Mouse (Mus musculus) kidney, embryonic 16.5 days (tissue): ENCODE data around the gene Krt8. TPM values are rescaled to one million over a fixed set of nuclear protein-coding genes. Genes with fewer than 3 reads are reported as not detected.

Source experiments
- ATAC-seq: fragments of 200-750 bp; cut with Nextera tagmentation; 2 replicates; pipeline ENCODE4 v1.8.0; 2017; ENCODE audit warnings: moderate TSS enrichment; ENCODE audit not compliant: low FRiP score, low TSS enrichment
- H3K27ac ChIP-seq: fragments of 300-500 bp; sonication (generic); 2 replicates; pipeline ENCODE4 v1.5.1; 2014; ENCODE audit warnings: low read length
- H3K27me3 ChIP-seq: fragments of 300-500 bp; sonication (generic); 2 replicates; pipeline ENCODE4 v1.6.1; 2014; ENCODE audit warnings: low read length, control low read depth, mixed read lengths; ENCODE audit not compliant: insufficient read depth
- H3K36me3 ChIP-seq: fragments of 300-500 bp; sonication (generic); 2 replicates; pipeline ENCODE4 v1.6.1; 2014; ENCODE audit warnings: low read length, control low read depth, mixed read lengths; ENCODE audit not compliant: insufficient read depth
- H3K4me1 ChIP-seq: fragments of 300-500 bp; sonication (generic); 2 replicates; pipeline ENCODE4 v1.6.1; 2014; ENCODE audit warnings: low read length, control low read depth, mixed read lengths; ENCODE audit not compliant: insufficient read depth
- H3K4me2 ChIP-seq: fragments of 300-500 bp; sonication (generic); replicated peaks from 2 replicates; pipeline ENCODE4 v1.6.1; 2014; ENCODE audit warnings: low read depth, low read length
- H3K4me3 ChIP-seq: fragments of 300-500 bp; sonication (generic); 2 replicates; pipeline ENCODE4 v1.5.1; 2014; ENCODE audit warnings: mild to moderate bottlenecking, low read length
- H3K9ac ChIP-seq: fragments of 300-500 bp; sonication (generic); replicated peaks from 2 replicates; pipeline ENCODE4 v1.6.1; 2014; ENCODE audit warnings: low read length
- H3K9me3 ChIP-seq: fragments of 300-500 bp; sonication (generic); 2 replicates; pipeline ENCODE4 v1.6.1; 2016; ENCODE audit warnings: low read length, control low read depth
- WGBS: fragments of 180-500 bp; shearing (Covaris S2); extraction: QIAGEN DNeasy Blood & Tissue Kit; methylation state at CpG from one replicate; pipeline ENCODE4 v1.1.7; 2014; 5-methylcytosine and 5-hydroxymethylcytosine counted together
- polyA plus RNA-seq: library from polyadenylated mRNA; unstranded; fragments of >200 nt; fragmentation: Nextera tagmentation; extraction: Ambion mirVana; gene quantifications from 2 replicates; pipeline ENCODE4 v1.2.1, GENCODE M21; 2015

Krt8 gene
- polyA plus RNA-seq = 267 and 282 TPM in 2 replicates

- Histone ChIP-seq H3K36me3 (no peaks in the 10 kb centered on the region), H3K4me1 (peaks cover 9% of the 10 kb centered on the region), H3K27ac (peak within 1 kb of the TSS; percentile 70), H3K9ac (peak within 1 kb of the TSS; percentile 65), H3K9me3 (no peaks in the 10 kb centered on the region), H3K4me3 (peak within 1 kb of the TSS; percentile 53), H3K4me2 (peak within 1 kb of the TSS; percentile 61), H3K27me3 (peaks cover 31% of the 10 kb centered on the region)
- 20% methylated on average over 10 of the region's 11 CpGs for WGBS
- ATAC-seq = peak; percentile 66
Observed at GRCm38 (mm10) chr15:102004189-102004588, at the start of gene Krt8. TSS of gene Krt8 (minus strand) at chr15:102004482.

GRCm38 (mm10) chr15:102051920-102052683, 47.8 kb upstream of the Krt8 start:
- peak; percentile 82 for ATAC-seq
- Histone ChIP-seq H3K4me2 (peak overlapping the region; percentile 83), H3K36me3 (no peaks in the 10 kb centered on the region), H3K4me1 (0 out of 2 replicates have a peak, but pooled peaks cover 2% of the 10 kb centered on the region), H3K9me3 (no peaks in the 10 kb centered on the region), H3K27me3 (0 out of 2 replicates have a peak, but pooled peaks cover 2% of the 10 kb centered on the region), H3K27ac (peak overlapping the region; percentile 78), H3K4me3 (peak overlapping the region; percentile 52), H3K9ac (peak overlapping the region; percentile 72)
- WGBS = 1% methylated on average over 26 of the region's 33 CpGs

GRCm38 (mm10) chr15:102049871-102050270, 45.6 kb upstream of the Krt8 start:
- Histone ChIP-seq H3K4me1 (0 out of 2 replicates have a peak, but pooled peaks cover 2% of the 10 kb centered on the region), H3K4me2 (no peak overlapping the region), H3K36me3 (no peaks in the 10 kb centered on the region), H3K9me3 (no peaks in the 10 kb centered on the region), H3K4me3 (no peak overlapping the region), H3K27ac (no peak overlapping the region), H3K27me3 (0 out of 2 replicates have a peak, but pooled peaks cover 2% of the 10 kb centered on the region), H3K9ac (no peak overlapping the region)
- no peak for ATAC-seq

- Histone ChIP-seq H3K36me3 (no peaks in the 10 kb centered on the region), H3K27me3 (0 out of 2 replicates have a peak, but pooled peaks cover 2% of the 10 kb centered on the region), H3K27ac (no peak overlapping the region), H3K9ac (no peak overlapping the region), H3K4me3 (no peak overlapping the region), H3K4me1 (0 out of 2 replicates have a peak, but pooled peaks cover 2% of the 10 kb centered on the region), H3K9me3 (no peaks in the 10 kb centered on the region), H3K4me2 (no peak overlapping the region)
- 88% methylated on average over 6 of the region's 6 CpGs for WGBS
- no peak for ATAC-seq
Observed at GRCm38 (mm10) chr15:102048006-102048405, 43.7 kb upstream of the Krt8 start.

- no peak for ATAC-seq
- no peak overlapping the region for H3K27ac ChIP-seq
- WGBS = 85% methylated on average over 10 of the region's 10 CpGs
Observed at GRCm38 (mm10) chr15:102045691-102046090, 41.4 kb upstream of the Krt8 start.

GRCm38 (mm10) chr15:102044745-102045144, 40.5 kb upstream of the Krt8 start:
- Histone ChIP-seq H3K4me3 (no peak overlapping the region), H3K4me2 (no peak overlapping the region), H3K36me3 (no peaks in the 10 kb centered on the region), H3K27me3 (no peaks in the 10 kb centered on the region), H3K27ac (no peak overlapping the region), H3K4me1 (no peaks in the 10 kb centered on the region), H3K9me3 (no peaks in the 10 kb centered on the region), H3K9ac (no peak overlapping the region)
- no peak for ATAC-seq
- 82% methylated on average over 3 of the region's 3 CpGs for WGBS

More at GRCm38 (mm10) chr15:102045691-102046090, 41.4 kb upstream of the Krt8 start:
- H3K27me3 ChIP-seq = no peaks in the 10 kb centered on the region
- H3K4me2 ChIP-seq = no peak overlapping the region
- no peak overlapping the region for H3K4me3 ChIP-seq
- H3K4me1 ChIP-seq = no peaks in the 10 kb centered on the region
- H3K9ac ChIP-seq = no peak overlapping the region
- no peaks in the 10 kb centered on the region for H3K36me3 ChIP-seq
- H3K9me3 ChIP-seq = no peaks in the 10 kb centered on the region

GRCm38 (mm10) chr15:102041951-102042350, 37.7 kb upstream of the Krt8 start:
- no peaks in the 10 kb centered on the region for H3K36me3 ChIP-seq
- H3K4me2 ChIP-seq = peak overlapping the region; percentile 46
- H3K27me3 ChIP-seq = no peaks in the 10 kb centered on the region
- no peaks in the 10 kb centered on the region for H3K9me3 ChIP-seq
- 31% methylated on average over 7 of the region's 7 CpGs for WGBS
- peak overlapping the region; percentile 17 for H3K4me3 ChIP-seq
- H3K27ac ChIP-seq = no peak overlapping the region
- H3K9ac ChIP-seq = no peak overlapping the region
- no peak for ATAC-seq
- no peaks in the 10 kb centered on the region for H3K4me1 ChIP-seq

- 71% methylated on average over 4 of the region's 4 CpGs for WGBS
- H3K4me2 ChIP-seq = no peak overlapping the region
- H3K9ac ChIP-seq = no peak overlapping the region
- no peaks in the 10 kb centered on the region for H3K27me3 ChIP-seq
- H3K9me3 ChIP-seq = no peaks in the 10 kb centered on the region
- H3K4me3 ChIP-seq = no peak overlapping the region
- H3K27ac ChIP-seq = no peak overlapping the region
- H3K36me3 ChIP-seq = no peaks in the 10 kb centered on the region
- ATAC-seq = no peak
- no peaks in the 10 kb centered on the region for H3K4me1 ChIP-seq
Observed at GRCm38 (mm10) chr15:102040277-102040676, 36.0 kb upstream of the Krt8 start.

- no peak overlapping the region for H3K4me2 ChIP-seq
- no peaks in the 10 kb centered on the region for H3K27me3 ChIP-seq
- no peak overlapping the region for H3K9ac ChIP-seq
- no peak overlapping the region for H3K4me3 ChIP-seq
- H3K27ac ChIP-seq = no peak overlapping the region
- H3K36me3 ChIP-seq = peaks cover 5% of the 10 kb centered on the region; the same call in 1 of the 2 replicates
- H3K9me3 ChIP-seq = no peaks in the 10 kb centered on the region
- no peaks in the 10 kb centered on the region for H3K4me1 ChIP-seq
- WGBS = 59% methylated on average over 16 of the region's 16 CpGs
- no peak for ATAC-seq
Observed at GRCm38 (mm10) chr15:102034121-102035053, 30.1 kb upstream of the Krt8 start.
